Mouse (Mus musculus): Measurements from ENCODE around the gene Vmn2r81.
"Not testable (repeated sequence)": the region's sequence is repeated elsewhere in the genome, so short reads cannot be mapped to it uniquely, and the experiment has no call there.

Vmn2r81 gene

GRCm38 (mm10) chr10:79247392-79247791 lies at the start of gene Vmn2r81:
TSS of gene Vmn2r81 (plus strand) at chr10:79247692.
- DNase-seq: not testable (repeated sequence)

GRCm38 (mm10) chr10:79199973-79200372 lies 47.5 kb upstream of the Vmn2r81 start:
- not testable (repeated sequence) for DNase-seq

- no peak for DNase-seq
Measured at GRCm38 (mm10) chr10:79220432-79220831, 27.1 kb upstream of the Vmn2r81 start.

- DNase-seq: no peak
Measured at GRCm38 (mm10) chr10:79221606-79222005, 25.9 kb upstream of the Vmn2r81 start.

GRCm38 (mm10) chr10:79222214-79222613 lies 25.3 kb upstream of the Vmn2r81 start:
- DNase-seq: no peak

- DNase-seq: not testable (repeated sequence)
Measured at GRCm38 (mm10) chr10:79322033-79322736, 74.7 kb downstream of the Vmn2r81 start.

GRCm38 (mm10) chr10:79322737-79323086 lies 75.2 kb downstream of the Vmn2r81 start:
- DNase-seq: no peak
